Mouse (Mus musculus): ENCODE results near the gene Tacr1. TPM values are rescaled to one million over a fixed set of nuclear protein-coding genes. Genes with fewer than 3 reads are reported as not detected.

The Tacr1 gene
- polyA plus RNA-seq, 1 experiment from 2014 or later: 0.12 TPM

DNA sequence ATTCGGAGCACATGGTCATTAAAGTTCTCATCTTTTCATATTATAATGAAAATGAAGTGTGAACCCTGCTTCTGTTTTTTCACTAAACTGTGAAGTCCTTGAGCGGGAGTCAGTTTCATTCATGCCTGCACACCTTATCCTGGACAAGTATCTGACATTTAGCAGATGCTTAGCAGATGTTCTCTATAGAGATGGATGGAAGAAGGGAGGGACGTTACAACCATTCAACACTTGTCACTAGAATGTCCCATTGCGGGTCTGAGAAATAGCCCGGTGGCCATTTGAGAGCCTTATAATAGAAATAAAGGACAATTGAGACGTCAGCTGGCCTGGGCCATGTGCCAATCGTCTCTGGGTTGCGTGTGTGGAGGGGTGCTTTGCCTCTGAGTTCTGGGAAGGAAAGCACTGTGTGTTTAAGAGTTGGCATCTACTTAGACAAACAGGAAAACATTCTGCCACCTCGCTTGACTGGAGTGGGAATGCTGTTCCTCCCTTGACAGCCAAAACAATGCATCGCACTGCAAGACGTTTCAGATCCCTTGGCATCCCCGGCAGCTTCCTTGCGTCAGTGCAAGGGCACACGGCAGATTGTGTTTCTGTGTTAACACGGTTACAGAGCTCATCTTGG is 56.7 kb downstream of the Tacr1 start:
- no peak overlapping the region for H3K4me3 ChIP-seq
- no peaks in the 10 kb centered on the region for H3K9me3 ChIP-seq
- H3K36me3 ChIP-seq (replicated peaks): no peaks in the 10 kb centered on the region
- H3K4me1 ChIP-seq: no peaks in the 10 kb centered on the region
- no peak for DNase-seq (ENCODE audit: extremely low spot score, low spot score)
- H3K27me3 ChIP-seq (ENCODE audit: poor library complexity, severe bottlenecking): no peaks in the 10 kb centered on the region
- no peak overlapping the region for H3K27ac ChIP-seq
- WGBS: 88% methylated on average over 15 of the region's 15 CpGs

DNA sequence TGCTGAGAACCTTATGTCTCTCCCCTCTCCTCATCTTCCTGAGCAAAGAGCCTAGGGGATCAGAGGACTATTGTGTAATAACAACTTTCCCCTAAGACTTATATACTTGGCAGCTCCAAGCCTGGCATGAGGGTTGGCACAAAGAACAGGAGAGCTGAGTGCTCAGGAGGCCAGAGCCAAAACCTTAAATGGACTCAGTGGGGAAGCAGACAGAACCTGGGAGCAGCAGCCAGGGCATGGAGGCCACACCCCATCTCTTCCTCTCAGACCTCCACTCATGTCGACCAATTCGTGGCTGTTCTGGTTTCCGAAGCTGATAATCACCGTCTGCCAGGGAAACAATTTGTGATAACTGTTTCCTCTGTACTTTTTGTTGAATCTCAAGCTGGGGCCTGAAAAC is 61.0 kb downstream of the Tacr1 start:
- Histone ChIP-seq H3K9me3 (no peaks in the 10 kb centered on the region), H3K27ac (no peak overlapping the region), H3K27me3 (ENCODE audit: poor library complexity, severe bottlenecking) (no peaks in the 10 kb centered on the region), H3K4me1 (no peaks in the 10 kb centered on the region), H3K4me3 (no peak overlapping the region), H3K36me3 (replicated peaks) (no peaks in the 10 kb centered on the region)
- no peak for DNase-seq (ENCODE audit: extremely low spot score, low spot score)
- WGBS: 92% methylated on average over 4 of the region's 4 CpGs

DNA sequence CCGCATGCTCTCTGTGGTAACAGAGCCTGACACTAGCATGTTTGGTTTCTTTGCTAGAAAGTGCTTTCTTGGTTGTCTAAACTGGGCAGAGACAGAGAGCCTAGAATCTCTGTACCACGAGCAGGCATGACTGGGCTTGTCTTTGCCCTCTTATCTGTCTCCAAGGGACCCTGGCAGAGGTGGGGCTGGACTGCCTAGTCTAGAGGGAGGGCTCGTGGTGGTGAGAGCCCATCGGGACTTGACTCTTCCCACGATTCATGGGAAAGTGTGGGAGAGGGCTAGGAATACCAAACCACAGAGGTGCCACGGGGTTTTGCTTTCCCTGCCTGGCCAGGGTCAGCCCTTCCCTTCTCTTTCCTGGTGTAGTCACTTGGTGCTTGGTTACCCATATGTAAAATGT is 72.3 kb downstream of the Tacr1 start:
- Histone ChIP-seq H3K36me3 (replicated peaks) (no peaks in the 10 kb centered on the region), H3K27me3 (ENCODE audit: poor library complexity, severe bottlenecking) (no peaks in the 10 kb centered on the region), H3K27ac (no peak overlapping the region), H3K4me3 (no peak overlapping the region), H3K9me3 (no peaks in the 10 kb centered on the region), H3K4me1 (no peaks in the 10 kb centered on the region)
- 81% methylated on average over 6 of the region's 6 CpGs for whole genome bisulfite sequencing
- DNase-seq (ENCODE audit: extremely low spot score, low spot score): no peak

DNA sequence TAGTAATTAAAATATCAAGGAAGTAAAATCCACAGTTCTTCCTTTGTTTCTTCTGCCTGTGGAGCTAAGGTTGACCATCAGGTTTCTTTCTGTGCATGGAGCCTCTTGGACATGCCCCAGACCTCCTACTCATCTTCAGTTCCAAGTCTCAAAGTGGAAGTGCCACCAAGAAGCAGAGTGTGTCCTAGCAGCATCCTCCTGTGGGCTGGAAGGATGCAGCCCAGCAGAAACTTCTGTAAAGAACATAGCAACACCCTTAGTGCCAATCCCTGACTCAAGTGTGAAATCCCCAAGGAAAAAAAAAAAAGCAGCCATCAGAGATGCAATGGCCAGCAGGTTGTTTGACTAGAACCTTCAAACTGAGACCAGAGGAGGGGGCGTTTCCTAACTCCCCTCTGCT is 81.7 kb downstream of the Tacr1 start:
- H3K27ac ChIP-seq: no peak overlapping the region
- no peaks in the 10 kb centered on the region for H3K27me3 ChIP-seq (ENCODE audit: poor library complexity, severe bottlenecking)
- no peak for DNase-seq (ENCODE audit: extremely low spot score, low spot score)
- H3K4me3 ChIP-seq: no peak overlapping the region
- 83% methylated on average over 1 of the region's 1 CpGs for WGBS
- H3K9me3 ChIP-seq: no peaks in the 10 kb centered on the region
- no peaks in the 10 kb centered on the region for H3K4me1 ChIP-seq
- H3K36me3 ChIP-seq (replicated peaks): no peaks in the 10 kb centered on the region

DNA sequence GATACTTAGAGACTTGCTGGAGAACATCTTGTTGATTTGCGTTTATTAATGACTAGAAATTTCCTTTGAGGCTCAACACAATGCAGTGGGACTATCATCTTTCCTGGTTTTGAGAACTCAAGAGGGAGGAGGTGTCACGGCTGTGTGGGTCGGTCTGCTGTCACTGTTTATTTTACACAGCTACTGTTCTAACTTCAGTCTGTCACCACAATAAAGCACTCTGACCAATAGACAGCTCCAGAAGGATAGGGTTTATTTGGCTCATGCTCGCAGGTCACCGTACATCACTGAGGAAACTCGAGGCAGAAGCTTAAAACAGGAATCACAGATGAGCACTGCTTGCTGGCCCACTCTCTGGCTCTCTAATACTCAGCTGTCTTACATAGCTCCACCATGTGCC is 92.3 kb downstream of the Tacr1 start:
- no peak overlapping the region for H3K4me3 ChIP-seq
- no peaks in the 10 kb centered on the region for H3K4me1 ChIP-seq
- no peaks in the 10 kb centered on the region for H3K36me3 ChIP-seq (replicated peaks)
- H3K27me3 ChIP-seq (ENCODE audit: poor library complexity, severe bottlenecking): no peaks in the 10 kb centered on the region
- DNase-seq (ENCODE audit: extremely low spot score, low spot score): no peak
- 84% methylated on average over 6 of the region's 6 CpGs for WGBS
- no peaks in the 10 kb centered on the region for H3K9me3 ChIP-seq
- no peak overlapping the region for H3K27ac ChIP-seq

DNA sequence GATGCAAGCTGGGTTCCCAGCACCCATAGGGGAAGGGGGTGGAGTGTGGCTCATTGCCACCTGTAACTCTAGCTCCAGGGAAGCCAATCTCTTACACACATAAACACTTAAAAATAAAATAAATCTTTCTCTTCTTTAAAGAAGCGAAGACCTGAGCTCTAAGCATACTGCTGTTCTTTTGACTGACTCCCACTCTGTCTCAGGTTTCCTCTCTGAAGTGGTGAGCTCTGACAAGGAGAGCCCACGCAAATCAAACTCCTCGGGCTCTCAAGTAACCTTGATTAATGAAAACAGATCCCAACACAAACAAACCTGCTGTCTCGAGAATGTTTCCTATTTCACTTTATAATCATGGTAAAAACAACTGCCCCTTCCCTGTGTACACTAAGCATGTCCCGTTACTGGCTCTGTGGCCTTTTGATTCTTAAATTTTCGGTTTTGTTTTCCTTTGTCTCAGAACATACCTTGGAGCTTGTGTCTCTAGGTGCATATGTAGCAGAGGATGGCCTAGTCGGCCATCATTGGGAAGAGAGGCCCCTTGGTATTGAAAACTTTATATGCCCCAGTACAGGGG is 108.8 kb downstream of the Tacr1 start:
- Histone ChIP-seq H3K4me3 (no peak overlapping the region), H3K4me1 (no peaks in the 10 kb centered on the region), H3K27me3 (ENCODE audit: poor library complexity, severe bottlenecking) (no peaks in the 10 kb centered on the region), H3K27ac (no peak overlapping the region), H3K36me3 (replicated peaks) (no peaks in the 10 kb centered on the region), H3K9me3 (no peaks in the 10 kb centered on the region)
- no peak for DNase-seq (ENCODE audit: extremely low spot score, low spot score)
- WGBS: 78% methylated on average over 7 of the region's 7 CpGs

DNA sequence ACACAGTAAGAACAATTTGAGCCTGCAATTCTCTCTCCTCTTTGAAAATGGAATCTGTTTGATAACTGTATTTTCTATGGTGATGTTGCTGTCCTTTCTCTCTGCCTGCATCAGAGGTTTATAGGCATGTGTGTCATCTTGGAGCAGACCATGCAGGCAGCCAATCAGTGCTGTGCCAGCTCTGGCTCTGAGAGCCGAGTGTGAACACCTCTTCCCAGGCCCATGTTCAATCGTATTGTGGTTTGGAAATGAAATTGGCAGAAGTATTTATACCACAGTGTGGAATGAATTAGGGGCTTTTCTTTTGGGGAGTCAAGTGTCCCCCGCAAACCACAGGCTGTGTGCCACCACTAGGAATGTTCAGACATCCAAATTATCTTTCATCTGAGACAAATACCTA is 117.5 kb downstream of the Tacr1 start:
- Histone ChIP-seq H3K27ac (no peak overlapping the region), H3K27me3 (ENCODE audit: poor library complexity, severe bottlenecking) (no peaks in the 10 kb centered on the region), H3K9me3 (no peaks in the 10 kb centered on the region), H3K4me1 (no peaks in the 10 kb centered on the region), H3K36me3 (replicated peaks) (no peaks in the 10 kb centered on the region), H3K4me3 (no peak overlapping the region)
- no peak for DNase-seq (ENCODE audit: extremely low spot score, low spot score)
- WGBS: 86% methylated on average over 3 of the region's 3 CpGs

DNA sequence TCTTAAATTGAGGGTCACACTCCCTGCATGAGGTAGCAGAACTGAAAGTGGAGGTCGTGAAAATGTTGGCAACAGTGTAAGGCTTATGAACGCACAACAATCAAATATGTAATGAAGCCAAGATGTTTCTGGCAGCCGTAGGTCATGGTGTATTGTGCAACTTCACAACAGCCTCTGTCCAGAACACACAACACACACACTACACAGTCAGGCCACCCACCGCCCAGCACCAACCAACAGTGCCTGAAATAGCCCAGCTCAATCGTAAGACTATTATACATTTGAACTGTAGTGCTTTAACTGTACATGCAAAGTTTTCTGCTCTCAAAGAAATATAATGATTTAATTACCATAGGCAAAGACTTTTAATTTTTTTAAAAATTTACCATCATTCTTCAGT is 120.4 kb downstream of the Tacr1 start:
- H3K36me3 ChIP-seq (replicated peaks): no peaks in the 10 kb centered on the region
- no peak for DNase-seq (ENCODE audit: extremely low spot score, low spot score)
- H3K4me3 ChIP-seq: no peak overlapping the region
- 92% methylated on average over 5 of the region's 5 CpGs for WGBS
- H3K4me1 ChIP-seq: peaks cover 11% of the 10 kb centered on the region
- no peak overlapping the region for H3K27ac ChIP-seq
- H3K9me3 ChIP-seq: no peaks in the 10 kb centered on the region
- H3K27me3 ChIP-seq (ENCODE audit: poor library complexity, severe bottlenecking): no peaks in the 10 kb centered on the region

DNA sequence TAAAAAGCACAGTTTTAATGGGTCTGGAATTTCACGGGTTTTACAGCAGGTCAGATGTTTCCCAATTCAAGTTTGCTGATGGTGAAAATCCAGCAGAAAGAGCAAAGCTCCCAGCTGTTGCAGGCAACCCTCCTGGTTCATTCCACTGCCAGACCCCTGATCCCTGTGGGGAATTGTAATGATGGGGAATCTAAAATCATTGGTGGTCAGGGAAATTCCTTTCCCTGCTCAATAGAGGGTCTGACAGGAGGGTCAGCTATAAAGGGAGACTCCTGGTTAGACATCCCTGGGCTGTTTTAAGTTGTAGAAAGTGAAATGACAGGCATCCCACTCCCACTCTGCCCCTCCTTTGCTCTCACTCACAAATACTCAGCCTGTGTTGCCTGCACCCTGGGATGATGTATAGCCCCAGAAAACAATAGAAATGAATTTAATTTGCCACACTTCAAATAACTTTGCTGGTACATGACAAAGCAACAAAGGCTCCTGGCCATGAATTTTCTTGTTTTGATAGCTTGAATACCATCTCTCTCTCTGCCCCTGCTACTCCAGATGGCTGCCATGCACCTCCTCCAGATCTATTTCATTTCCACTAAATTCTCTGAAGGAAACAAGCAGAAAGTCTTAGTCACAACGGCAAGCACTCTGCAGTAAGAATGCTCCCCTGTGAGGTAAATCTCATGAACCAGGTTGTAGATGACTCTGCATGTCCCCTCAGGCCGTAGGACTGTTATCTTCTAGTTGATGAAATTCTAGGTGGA is 123.2 kb downstream of the Tacr1 start:
- no peaks in the 10 kb centered on the region for H3K27me3 ChIP-seq (ENCODE audit: poor library complexity, severe bottlenecking)
- peaks cover 11% of the 10 kb centered on the region for H3K4me1 ChIP-seq
- no peak overlapping the region for H3K27ac ChIP-seq
- no peaks in the 10 kb centered on the region for H3K36me3 ChIP-seq (replicated peaks)
- DNase-seq (ENCODE audit: extremely low spot score, low spot score): no peak
- WGBS: 62% methylated on average over 3 of the region's 3 CpGs
- no peaks in the 10 kb centered on the region for H3K9me3 ChIP-seq
- H3K4me3 ChIP-seq: no peak overlapping the region

DNA sequence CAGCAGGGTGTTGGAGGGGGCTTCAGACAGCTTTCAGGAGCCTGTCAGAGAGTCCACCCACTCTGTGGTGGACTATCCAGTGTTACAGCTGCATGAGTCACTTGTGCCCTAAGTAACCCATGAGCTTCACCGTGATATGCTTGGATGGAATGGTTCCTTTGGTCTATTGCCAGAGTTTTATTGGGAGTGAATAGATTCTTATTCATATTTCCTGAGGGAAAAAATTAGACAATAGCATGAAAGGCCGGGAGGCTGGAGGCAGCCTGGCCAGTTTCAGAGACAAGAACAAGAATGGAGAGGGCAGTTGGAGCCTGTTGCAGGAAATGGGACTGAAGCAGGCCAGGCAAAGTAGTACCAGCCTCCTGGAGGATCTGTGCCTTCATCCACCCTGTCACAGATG is 126.5 kb downstream of the Tacr1 start:
- H3K9me3 ChIP-seq: no peaks in the 10 kb centered on the region
- no peaks in the 10 kb centered on the region for H3K36me3 ChIP-seq (replicated peaks)
- no peaks in the 10 kb centered on the region for H3K27me3 ChIP-seq (ENCODE audit: poor library complexity, severe bottlenecking)
- no peak overlapping the region for H3K27ac ChIP-seq
- H3K4me3 ChIP-seq: no peak overlapping the region
- WGBS: 89% methylated on average over 2 of the region's 2 CpGs
- H3K4me1 ChIP-seq: peaks cover 11% of the 10 kb centered on the region
- DNase-seq (ENCODE audit: extremely low spot score, low spot score): no peak

DNA sequence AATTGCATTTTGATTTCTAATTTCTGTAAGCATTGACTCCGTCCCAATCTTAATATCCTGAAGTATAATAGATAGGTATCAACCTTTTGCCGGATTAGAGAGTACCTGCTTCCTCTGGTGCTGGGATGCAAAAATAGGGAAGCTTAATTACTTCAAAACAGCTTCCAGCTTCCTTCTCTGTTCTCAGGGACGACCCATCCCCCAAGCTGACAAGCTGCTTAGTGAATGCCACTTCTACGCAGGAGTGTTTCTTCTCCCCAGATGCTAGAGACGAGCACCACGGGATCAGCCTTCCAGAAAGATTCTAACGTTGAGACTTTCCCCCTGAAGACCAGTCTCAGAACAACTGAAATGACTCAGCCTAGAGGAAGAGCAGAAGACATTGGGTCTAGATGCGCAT is 134.5 kb downstream of the Tacr1 start:
- no peaks in the 10 kb centered on the region for H3K36me3 ChIP-seq (replicated peaks)
- WGBS: 39% methylated on average over 8 of the region's 8 CpGs
- no peak for DNase-seq (ENCODE audit: extremely low spot score, low spot score)

DNA sequence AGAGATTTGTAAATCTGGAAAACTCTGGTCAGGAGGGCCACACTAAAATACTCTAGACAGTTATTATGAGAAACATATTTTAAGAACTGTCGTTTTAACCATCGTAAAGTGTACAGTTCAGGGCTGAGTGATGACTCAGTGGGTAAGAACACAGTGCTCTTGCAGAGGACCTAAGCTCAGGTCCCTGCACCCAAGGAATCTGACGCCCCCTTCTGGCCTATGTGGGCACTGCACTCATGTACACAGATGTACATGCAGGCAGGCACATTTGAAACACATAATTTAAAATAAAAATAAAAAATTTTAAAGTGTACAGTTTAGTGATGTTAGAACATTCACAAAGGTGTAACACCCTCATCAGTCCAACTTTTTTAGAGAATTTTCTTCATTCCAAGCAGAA is 147.1 kb downstream of the Tacr1 start:
- WGBS: 70% methylated on average over 3 of the region's 3 CpGs
- no peaks in the 10 kb centered on the region for H3K36me3 ChIP-seq (replicated peaks)
- no peak overlapping the region for H3K27ac ChIP-seq
- no peak for DNase-seq (ENCODE audit: extremely low spot score, low spot score)
- no peaks in the 10 kb centered on the region for H3K4me1 ChIP-seq
- H3K4me3 ChIP-seq: no peak overlapping the region
- peaks cover 17% of the 10 kb centered on the region for H3K27me3 ChIP-seq (ENCODE audit: poor library complexity, severe bottlenecking)
- H3K9me3 ChIP-seq: peaks cover 10% of the 10 kb centered on the region

More for the DNA sequence above, 134.5 kb downstream of the Tacr1 start:
- Histone ChIP-seq H3K27me3 (ENCODE audit: poor library complexity, severe bottlenecking) (peaks cover 16% of the 10 kb centered on the region), H3K4me3 (no peak overlapping the region), H3K9me3 (no peaks in the 10 kb centered on the region), H3K27ac (no peak overlapping the region), H3K4me1 (peaks cover 10% of the 10 kb centered on the region)

DNA sequence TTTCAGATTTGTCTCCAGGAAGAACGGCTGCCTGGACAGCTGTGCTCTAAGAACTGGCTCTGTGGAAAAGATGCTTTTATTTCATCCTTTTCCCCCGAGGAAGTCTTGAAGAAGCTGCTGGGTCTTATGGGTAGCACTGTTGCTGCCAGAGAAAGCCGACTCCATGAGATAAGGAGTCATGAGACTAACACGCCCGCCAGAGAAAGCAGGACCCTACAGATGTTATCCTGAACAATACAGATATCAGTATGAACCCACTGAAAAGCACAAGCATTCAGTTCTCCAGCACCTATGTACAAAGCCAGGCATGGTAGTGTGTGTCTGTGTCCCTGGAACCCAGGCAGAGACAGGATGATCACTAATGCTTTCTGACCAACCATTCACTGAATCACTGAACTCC is 173.3 kb downstream of the Tacr1 start:
- WGBS: 93% methylated on average over 5 of the region's 5 CpGs
- no peak for DNase-seq (ENCODE audit: extremely low spot score, low spot score)
- H3K9me3 ChIP-seq: no peaks in the 10 kb centered on the region
- no peak overlapping the region for H3K27ac ChIP-seq
- H3K36me3 ChIP-seq (replicated peaks): no peaks in the 10 kb centered on the region
- no peaks in the 10 kb centered on the region for H3K27me3 ChIP-seq (ENCODE audit: poor library complexity, severe bottlenecking)
- H3K4me1 ChIP-seq: no peaks in the 10 kb centered on the region
- no peak overlapping the region for H3K4me3 ChIP-seq

All from forebrain, embryonic 10.5 days (tissue).